Mouse (Mus musculus) adrenal gland, postnatal 36 days (tissue): ENCODE results near the gene Malsu1. TPM values are rescaled to one million over a fixed set of nuclear protein-coding genes. Genes with fewer than 3 reads are reported as not detected.

Source experiments
- DNase-seq, 2 experiments: peaks; one replicate each; pipeline ENCODE4 v3.0.0; 2021; ENCODE audit warnings: mixed read lengths in 1 of 2
- long read RNA-seq, 2 experiments: library from polyadenylated mRNA; stranded (forward); transcript quantifications; one replicate each; pipeline ENCODE4 v2.0.0; 2021; ENCODE audit warnings: borderline sequencing depth in 2 of 2
- total RNA-seq, 2 experiments: library from RNA; stranded (reverse); gene quantifications; 2 replicates each; pipeline ENCODE4 v1.2.3; 2021

Malsu1 gene
- 10 to 100 TPM; 33.4 to 54.3 TPM for total RNA-seq
- long read RNA-seq, experiment 1, transcript Malsu1-202 (3 exons, 2,587 nt): minor isoform, 9 of 82 reads
- long read RNA-seq, experiment 1, transcript Malsu1-203 (4 exons, 2,819 nt): major isoform, 60 of 82 reads
- long read RNA-seq, experiment 1, partial matches to known transcripts: 5 of 82 reads
- long read RNA-seq, experiment 1, other reads (novel, unspliced or antisense): 6 of 82 reads
- long read RNA-seq, experiment 2, transcript Malsu1-203 (4 exons, 2,819 nt): major isoform, 22 of 29 reads
- long read RNA-seq, experiment 2, partial matches to known transcripts: 4 of 29 reads
- long read RNA-seq, experiment 2, other reads (novel, unspliced or antisense): 0 of 29 reads

DNA sequence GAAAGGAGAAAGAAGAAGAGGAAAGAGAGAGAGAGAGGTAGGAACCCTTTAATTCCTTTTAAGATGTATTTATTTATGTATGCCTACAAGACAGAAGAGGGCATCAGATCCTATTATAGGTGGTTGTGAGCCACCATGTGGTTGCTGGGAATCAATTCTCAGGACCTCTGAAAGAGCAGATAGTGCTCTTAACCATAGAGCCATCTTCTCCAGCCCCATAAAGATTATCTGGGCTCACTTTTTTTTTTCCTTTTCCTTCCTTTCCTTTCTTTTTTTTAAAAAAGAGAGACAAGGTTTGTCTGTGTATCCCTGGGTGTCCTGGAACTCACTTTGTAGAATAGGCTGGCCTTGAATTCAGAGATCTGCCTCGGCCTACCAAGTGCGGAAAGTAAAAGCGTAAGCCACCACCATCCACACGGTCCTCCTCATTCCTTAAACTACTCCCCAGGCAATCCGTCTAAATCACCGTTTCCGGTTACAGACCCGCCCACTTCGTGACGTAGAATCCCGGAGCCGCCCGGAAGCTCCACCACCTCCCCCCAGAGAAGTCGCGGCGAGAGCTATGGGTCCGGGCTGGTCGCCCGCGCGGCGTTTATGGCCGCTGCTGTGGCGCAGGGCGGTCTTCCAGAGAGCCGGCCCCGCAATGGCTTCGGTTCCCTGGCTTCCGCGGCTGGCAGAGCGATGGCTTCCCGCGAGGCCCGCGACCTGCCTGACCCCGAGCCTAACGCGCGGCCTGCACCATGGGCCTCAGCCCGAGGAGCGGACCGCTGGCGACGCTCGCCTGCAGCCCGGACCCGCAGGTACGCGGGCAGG is at the start of gene Malsu1:
TSS of gene Malsu1 (plus strand) at position 492 of the 813 bp plus-strand sequence.
- DNase-seq: peak; percentile 96 to 97

DNA sequence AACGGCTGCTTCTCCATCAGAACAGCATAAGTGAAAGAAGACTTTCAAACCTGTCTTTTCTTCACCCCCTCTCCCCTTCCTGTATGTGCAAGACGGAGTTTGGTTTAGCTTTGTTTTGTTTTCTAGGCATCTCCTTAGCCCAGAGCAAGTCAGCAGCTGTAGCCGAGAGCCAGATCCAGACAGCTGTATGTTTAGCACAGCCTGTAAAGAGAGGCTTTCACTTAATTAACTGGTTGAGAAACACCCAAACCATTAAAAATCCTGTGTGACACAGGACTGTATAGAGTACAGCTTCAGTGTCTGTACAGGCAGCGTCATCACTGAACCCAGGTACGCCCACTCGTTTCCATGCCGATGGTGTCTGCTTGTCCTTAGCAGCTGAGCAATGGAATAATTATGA is 48.3 kb upstream of the Malsu1 start:
- DNase-seq: no peak

DNA sequence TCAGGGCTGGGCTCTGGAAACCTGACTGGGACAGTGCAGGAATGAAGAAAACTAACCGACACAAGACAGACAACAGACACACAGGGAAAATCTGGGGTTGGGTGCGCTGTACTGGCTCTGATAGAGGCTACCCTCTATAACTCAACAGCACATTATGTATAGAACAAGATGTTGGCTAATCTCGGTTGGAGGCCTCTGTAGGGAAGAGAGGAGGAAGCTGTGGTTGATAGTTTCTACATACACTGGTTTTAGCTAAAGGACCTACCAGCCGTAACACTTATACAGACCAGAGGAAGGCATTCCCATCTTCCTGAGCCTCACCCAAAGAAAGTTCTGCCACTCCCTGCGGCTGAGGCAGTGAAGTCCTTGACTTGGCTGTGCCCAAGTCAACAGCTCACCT is 47.1 kb upstream of the Malsu1 start:
- no peak for DNase-seq

DNA sequence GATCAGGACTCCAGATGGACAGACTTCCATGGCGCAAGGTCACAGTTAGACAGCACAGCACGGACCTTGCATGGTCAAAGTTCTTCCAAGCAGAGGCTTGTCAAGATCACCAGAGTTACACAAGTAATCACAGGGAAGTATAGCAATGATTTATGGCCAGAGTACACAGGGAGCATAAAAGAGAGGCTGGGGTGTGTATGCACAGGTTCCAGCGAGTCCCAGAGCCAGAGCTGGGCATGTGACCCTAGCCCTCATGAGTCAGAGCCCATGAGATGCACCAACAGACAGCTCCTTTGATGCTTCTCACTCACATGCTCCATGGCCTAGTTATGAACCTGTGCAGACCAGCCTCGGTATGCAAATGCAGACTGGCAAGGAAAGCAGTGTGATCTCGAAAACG is 45.6 kb upstream of the Malsu1 start:
- no peak for DNase-seq

DNA sequence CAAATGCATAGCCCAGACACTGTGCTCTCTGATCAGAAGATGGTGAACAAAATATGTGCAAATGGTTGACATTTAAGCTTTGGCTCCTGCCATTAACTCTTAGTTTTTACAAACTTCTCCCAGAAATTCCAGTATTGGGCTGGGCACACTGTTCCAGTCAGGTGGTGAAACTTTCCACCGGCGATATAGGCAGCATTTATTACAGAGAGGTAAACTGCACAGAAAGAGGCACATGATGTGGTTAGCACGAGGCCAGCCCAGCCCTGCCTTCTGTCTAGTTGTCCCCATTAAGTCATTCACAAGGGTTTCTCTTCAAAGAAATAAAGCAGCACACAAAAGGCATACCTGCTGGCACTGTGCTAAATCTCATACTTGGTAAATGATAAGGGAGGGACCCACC is 44.9 kb upstream of the Malsu1 start:
- DNase-seq: no peak

DNA sequence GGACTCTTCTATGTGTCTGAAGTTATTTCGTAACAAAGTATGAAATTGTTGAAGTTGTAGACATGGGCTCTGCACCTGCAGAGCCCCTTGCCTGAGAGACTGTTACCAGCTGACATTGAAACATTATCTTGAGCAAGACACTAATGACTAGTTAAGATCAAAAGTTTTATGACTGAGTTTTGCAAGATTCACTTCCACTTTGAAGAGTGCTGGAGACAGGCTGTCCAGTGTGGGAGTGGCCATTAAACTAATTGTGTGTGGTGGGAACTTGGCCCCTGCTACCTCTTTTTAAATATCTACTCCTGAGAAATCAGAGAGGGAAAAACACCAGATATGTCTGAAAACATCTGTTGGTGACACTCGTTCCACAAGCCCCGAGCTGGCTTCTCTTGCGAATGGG is 42.4 kb upstream of the Malsu1 start:
- no peak for DNase-seq

DNA sequence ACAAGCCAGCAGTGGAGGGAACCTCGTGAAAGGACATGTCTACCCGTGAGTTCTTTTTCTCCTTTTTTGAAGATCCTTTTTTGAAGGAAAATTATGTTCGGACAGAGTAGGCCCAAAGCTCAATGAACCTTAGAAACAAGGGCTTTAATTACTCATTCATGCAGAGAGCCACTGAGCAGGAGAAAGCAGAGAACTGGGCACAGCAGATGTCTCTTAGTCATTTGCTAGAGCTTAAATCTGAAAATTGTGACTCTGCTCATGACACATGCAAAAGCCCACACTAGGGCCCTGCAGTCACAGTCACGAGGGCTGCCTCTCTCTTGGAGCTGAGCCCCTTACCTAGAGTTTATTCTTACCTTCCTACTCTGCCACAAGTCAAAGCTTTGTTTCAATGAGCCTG is 40.8 kb upstream of the Malsu1 start:
- DNase-seq: no peak

DNA sequence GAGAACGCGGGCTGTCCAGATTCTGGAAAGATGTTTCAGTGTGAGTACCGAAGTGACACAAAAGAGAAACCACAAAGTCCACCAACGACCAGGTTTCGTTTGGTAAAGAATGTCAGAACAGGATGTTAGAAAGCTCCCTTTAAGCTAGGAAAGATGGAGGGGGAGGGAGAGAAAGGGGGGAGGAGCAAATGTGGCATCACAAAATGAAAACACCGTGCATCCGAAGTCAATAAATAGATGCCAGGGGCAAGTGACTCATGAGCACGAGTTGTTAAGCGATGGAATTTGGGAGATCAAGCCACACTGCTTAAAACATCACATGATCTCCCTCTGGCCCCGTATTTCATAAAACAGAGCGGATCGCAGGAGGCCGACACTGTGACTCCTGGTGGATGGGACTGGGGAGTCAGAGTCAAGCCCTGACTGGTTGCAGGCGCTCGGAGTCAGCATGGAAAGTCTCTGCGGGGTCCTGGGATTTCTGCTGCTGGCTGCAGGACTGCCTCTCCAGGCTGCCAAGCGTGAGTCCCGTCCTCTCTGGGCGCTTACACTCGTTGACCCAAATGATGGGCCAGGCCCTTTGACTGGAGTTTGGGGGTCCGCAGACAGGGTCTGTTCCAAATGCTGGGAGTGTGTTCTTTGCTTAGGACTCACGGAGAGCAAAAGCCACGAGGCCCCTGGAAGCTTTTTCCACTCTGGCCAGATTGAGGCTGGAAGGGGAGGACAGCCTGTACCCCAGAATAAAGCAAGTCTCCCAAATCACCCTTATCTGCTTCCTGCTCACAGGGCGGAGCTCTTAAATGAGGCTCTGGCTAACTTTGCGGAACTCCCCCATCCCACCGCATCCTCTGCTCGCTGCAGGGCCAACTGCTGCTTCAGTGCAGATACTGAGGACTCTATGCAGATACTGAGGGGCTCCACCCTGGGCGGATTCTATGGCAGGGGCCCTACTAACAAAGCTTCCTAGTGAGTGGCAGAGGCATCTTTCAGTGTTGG is 37.0 kb upstream of the Malsu1 start, which contains the start of gene Gpnmb:
TSS of gene Gpnmb (plus strand) at position 272 of the 993 bp plus-strand sequence.
- no peak for DNase-seq

DNA sequence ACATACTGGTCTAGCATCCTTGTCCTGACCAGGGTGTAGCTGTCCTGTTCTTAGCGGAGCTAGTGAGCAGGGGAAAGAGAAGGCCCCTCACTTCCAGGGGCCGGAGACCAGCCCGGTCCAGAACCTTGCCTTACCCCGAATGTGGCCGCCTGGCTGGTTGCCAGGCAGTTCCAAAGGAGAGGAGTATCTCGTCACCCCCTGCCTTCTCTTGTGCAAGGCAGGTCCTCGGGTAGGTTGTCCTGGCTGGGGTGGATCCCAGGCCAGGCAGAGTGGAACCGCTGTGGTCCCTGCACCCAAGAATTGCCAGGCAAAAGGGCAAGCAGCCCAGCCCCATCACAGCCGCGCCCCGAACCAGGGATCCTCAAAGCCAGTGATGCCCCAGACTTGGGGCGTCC is 36.3 kb upstream of the Malsu1 start:
- DNase-seq: no peak

DNA sequence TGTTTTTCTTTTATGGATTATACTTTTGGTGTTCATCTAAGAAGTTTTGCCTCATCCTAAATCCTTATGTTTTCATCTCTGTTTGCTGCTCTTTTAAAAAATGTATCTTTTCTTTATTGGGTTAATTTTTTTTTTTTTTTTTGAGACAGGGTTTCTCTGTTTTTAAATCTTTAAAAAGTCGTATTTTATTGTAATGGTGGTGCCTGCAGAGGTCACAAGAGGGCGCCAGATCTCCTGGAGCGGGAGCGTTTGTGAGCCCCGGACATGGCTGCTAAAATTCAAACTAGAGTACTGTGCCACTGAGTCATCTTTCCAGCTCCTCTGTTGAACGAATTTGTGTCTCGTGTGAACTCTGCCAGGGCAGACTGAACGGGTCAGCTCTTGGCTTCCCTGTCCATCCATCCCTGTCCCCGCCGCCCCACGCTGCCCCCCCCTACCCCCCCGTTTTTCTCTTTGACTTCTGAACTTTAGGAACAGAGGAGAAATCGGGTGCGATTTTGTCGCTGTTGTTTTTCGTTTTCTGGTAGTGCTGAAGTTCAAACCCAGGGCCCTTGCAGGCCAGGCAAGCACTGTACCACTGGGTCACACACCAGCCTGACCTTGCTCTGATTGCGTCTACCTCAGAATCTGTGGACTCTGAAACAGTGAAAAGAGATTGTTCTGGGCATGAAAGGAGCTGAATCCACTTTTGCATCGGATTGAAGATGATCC is 34.0 kb upstream of the Malsu1 start:
- peak; percentile 70 to 79 for DNase-seq

DNA sequence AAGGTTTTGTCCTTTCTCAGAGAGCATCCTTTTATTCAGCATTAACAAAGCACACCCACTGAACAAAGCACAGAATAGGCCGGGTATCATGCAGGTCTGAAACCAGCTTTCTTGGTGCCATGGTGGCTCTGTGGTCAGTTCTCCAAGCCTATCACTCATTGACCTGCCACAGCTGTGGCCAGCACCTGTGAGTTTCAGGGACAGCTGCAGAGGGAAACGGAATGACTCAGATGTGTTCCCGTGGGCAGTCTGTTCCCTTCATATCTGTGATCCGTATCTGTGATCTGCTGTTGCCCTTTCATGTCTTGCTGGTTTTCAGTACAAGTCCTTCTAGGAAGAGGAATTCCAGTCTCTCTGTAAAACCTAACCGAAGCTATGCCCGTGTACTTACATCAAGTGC is 27.1 kb upstream of the Malsu1 start:
- DNase-seq: no peak

DNA sequence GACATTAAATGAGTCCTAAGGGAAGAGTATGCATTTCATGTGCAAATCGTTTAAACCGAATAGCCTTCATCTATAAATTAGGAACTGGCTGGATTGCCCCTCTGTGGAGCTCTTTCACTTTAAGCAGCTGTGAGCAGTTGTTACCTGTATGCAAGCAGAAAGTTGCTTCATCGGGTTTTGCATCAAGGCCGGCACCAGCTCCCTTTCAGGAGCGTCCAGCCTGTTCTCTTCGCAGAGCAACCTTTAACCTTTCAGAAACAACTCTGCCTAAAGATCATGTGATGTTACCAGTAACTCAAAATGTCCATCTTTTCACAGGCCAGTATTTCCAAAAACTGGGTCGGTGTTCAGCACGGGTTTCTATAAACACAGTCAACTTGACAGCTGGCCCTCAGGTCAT is 26.6 kb upstream of the Malsu1 start:
- DNase-seq: no peak

DNA sequence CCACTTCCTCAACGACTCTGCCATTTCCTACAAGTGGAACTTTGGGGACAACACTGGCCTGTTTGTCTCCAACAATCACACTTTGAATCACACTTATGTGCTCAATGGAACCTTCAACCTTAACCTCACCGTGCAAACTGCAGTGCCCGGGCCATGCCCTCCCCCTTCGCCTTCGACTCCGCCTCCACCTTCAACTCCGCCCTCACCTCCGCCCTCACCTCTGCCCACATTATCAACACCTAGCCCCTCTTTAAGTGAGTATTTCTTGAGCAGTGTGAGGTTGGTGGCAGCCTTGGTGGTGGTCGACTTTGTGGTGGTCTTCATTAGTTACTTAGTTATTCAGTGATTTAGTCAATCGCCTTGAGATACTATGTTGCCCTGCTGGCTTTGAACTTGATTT is 25.7 kb upstream of the Malsu1 start:
- no peak for DNase-seq

DNA sequence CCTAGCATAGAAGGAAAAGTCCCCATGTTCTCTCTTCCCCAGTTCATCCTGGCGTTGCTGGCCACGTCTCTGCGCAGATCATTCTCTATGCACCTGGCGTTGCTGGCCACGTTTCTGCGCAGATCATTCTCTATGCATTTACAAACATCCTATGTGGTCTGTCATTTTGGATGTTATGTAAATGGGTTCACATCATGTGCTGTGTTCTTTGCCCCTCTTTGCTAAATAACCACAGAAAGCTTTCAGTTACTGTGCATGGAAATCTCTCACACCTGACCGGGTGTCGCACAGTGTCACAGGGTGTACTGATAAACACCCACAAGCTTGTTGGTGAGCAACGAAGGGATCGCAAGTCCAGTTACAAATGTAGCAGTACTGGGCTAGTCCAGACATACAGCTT is 25.2 kb upstream of the Malsu1 start:
- no peak for DNase-seq

DNA sequence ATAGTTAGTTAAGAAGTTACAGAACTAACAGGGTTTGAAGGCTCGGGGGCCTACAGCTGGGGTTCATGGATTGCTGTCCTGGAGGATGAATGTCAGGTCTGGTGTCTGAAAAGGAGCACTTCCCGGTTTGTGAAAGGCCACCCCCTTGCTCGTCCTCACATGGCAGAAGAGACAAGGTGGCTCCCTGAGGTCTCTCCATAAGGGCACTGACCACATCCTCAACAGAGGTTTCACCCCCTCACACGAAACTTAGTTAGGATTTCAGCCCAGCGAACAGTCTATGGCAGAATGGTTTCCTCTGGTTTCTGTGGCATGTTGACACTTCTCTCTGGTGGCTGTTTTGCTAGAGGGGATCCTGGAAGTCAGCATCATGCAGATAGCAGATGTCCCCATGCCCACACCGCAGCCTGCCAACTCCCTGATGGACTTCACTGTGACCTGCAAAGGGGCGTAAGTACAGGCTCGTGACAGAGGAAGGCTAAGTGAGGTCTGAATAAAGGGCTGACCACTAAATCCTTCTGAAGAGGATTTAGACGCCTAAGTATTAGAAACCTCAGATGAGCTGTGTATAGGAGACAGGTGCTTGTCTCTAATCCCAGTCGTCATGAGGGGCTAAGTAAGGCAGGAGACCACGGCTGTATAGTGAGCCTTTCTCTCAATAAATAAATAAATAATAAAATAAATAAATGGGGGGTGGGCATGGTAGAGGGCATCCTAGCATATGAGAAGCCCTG is 22.8 kb upstream of the Malsu1 start:
- DNase-seq: no peak

DNA sequence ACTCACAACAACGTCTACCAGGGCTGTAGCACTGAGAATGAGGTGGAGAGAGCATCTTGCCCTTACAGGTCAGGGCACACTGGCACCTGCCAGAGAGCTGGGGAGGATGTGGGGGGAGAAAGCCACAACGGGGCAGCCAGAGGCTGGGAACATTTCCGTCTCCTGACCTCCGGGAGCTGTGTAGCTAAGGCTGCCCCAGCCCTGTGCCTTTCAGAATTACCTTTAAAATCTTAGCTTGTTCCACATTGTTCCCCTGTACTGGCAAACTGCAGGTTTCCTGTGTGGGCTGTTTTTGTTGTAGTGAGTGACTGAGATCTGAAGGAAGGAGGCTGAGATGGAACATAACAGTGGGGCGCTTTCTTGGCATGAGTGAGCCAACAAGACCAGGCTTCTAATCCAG is 21.4 kb upstream of the Malsu1 start:
- DNase-seq: no peak

DNA sequence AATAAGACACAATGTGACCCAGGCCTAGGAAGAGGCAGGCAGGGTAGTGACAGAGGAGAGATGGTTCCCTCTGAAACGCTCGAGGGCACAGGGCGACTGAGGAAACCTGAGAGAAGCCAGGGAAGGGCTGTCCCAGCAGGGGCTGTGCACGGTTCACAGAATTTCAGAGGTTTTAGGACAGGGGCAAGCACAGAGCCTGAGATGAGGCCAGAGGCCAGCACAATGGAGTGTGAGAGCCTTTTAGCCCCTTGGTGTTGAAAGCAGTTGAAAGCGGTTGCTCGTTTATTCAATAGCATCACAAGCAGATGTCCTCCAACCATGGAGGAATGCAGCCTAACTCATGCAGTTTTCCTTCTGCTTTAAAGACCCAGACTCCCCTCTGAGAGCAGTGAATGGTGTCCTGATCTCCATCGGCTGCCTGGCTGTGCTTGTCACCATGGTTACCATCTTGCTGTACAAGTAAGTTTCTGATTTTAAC is 18.3 kb upstream of the Malsu1 start:
- DNase-seq: no peak

DNA sequence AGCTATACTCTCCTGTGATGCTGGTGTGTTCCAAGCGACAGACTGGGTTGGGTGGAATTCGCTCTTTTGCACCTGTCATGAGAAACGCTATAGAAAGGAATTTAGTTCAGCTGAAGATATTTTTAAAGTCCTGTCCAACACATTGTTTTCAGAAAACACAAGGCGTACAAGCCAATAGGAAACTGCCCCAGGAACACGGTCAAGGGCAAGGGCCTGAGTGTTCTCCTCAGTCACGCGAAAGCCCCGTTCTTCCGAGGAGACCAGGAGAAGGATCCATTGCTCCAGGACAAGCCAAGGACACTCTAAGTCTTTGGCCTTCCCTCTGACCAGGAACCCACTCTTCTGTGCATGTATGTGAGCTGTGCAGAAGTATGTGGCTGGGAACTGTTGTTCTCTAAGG is 17.6 kb upstream of the Malsu1 start:
- no peak for DNase-seq

DNA sequence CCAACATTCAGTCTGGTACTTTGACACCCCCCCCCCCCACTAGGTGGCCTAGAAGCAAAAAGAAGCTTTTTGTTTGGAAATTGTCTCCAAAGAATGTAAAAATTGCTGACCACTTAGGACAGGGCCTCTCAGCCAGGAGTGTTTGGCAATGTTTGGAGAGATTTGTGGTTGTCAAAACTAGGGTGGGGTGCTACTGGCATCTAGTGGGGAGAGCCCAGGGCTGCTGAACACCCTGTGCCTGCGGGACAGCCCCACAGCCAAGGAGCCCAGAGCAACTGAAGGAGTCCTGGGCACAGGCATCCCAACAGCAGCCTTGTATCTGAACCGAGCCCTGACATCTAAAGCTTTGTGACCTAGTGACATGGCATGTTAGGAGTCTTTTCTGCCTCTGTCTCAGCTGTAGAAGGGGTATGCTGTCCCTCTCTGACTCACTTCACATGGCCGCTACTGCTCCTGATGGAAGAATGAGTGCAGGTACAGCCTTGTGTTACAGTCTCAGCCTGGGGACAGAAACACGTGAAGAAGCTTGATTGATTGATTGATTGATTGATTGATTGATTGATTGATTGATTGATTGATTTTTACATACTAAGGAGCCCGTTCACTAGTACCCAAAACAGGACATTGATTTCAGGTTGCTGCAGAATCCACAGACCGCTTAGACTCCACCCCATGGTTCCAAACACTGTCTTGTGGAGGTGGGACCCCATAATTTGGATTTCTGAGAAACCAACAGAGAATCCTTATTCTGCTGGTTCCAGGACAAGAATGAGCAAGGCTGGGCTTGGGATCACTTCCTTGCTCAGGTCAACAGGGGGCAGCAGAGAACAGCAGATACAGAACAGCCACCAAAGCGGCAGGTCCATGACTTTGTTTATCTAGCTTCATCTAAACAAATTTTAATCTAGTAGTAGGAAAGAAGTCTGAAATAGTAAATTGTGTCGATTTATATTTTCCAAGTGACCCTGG is 16.3 kb upstream of the Malsu1 start:
- DNase-seq: peak; percentile 69 to 81

DNA sequence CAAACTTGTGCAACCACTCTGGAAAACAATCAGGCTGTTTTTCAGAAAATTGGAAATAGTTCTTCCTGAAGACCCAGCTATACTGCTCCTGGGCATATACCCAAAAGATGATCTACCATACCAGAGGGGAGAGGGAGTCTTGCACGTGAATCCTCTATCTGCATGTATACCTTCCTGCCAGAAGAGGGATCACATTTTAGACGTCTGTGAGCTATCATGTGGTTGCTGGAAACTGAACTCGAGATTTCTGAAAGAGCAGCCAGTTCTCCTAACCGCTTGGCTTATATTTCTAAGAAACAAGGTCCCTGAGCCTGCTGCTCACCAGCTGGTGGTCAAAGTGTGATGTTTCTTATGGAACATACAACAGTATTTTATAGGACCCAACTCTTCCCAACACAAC is 5.2 kb upstream of the Malsu1 start:
- no peak for DNase-seq
